Mouse (Mus musculus) forebrain, embryonic 11.5 days (tissue): ENCODE data around the gene Olfr543. TPM values are rescaled to one million over a fixed set of nuclear protein-coding genes. Genes with fewer than 3 reads are reported as not detected.

Experiments
- ATAC-seq: fragments of 200-750 bp; cut with Nextera tagmentation; replicated peaks from 2 replicates; pipeline ENCODE4 v1.8.0; 2017; ENCODE audit warnings: moderate TSS enrichment; ENCODE audit not compliant: low FRiP score
- DNase-seq: peaks from one replicate; pipeline ENCODE4 v3.0.0-alpha.2; 2017; ENCODE audit warnings: low spot score
- H3K27ac ChIP-seq: fragments of 300-500 bp; sonication (generic); 2 replicates; pipeline ENCODE4 v1.5.1; 2014; ENCODE audit warnings: low read depth, low read length
- H3K27me3 ChIP-seq: fragments of 300-500 bp; sonication (generic); 2 replicates; pipeline ENCODE4 v1.6.1; 2014; ENCODE audit warnings: mild to moderate bottlenecking, low read length, mixed read lengths; ENCODE audit not compliant: control insufficient read depth, insufficient read depth
- H3K36me3 ChIP-seq: fragments of 300-500 bp; sonication (generic); 2 replicates; pipeline ENCODE4 v1.6.1; 2014; ENCODE audit warnings: mild to moderate bottlenecking, low read length, moderate library complexity, mixed read lengths; ENCODE audit not compliant: control insufficient read depth, insufficient read depth
- H3K4me1 ChIP-seq: fragments of 300-500 bp; sonication (generic); replicated peaks from 2 replicates; pipeline ENCODE4 v1.6.1; 2014; ENCODE audit warnings: low read length, mixed read lengths; ENCODE audit not compliant: control insufficient read depth, insufficient read depth
- H3K4me2 ChIP-seq: fragments of 300-500 bp; sonication (generic); 2 replicates; pipeline ENCODE4 v1.6.1; 2014; ENCODE audit warnings: low read depth, mild to moderate bottlenecking, low read length, moderate library complexity, mixed read lengths; ENCODE audit not compliant: severe bottlenecking
- H3K4me3 ChIP-seq: fragments of 300-500 bp; sonication (generic); 2 replicates; pipeline ENCODE4 v1.5.1; 2014; ENCODE audit warnings: low read depth, low read length
- H3K9ac ChIP-seq: fragments of 300-500 bp; sonication (generic); 2 replicates; pipeline ENCODE4 v1.6.1; 2014; ENCODE audit warnings: low read length
- H3K9me3 ChIP-seq: fragments of 300-500 bp; sonication (generic); 2 replicates; pipeline ENCODE4 v1.6.1; 2016; ENCODE audit warnings: low read length, mixed read lengths; ENCODE audit not compliant: control insufficient read depth
- WGBS: fragments of 180-500 bp; shearing (Covaris S2); extraction: QIAGEN DNeasy Blood & Tissue Kit; methylation state at CpG from one replicate; pipeline ENCODE4 v1.1.7; 2014; 5-methylcytosine and 5-hydroxymethylcytosine counted together
- polyA plus RNA-seq: library from polyadenylated mRNA; unstranded; fragments of >200 nt; fragmentation: Nextera tagmentation; extraction: Ambion mirVana; gene quantifications from 2 replicates; pipeline ENCODE4 v1.2.1, GENCODE M21; 2014

Olfr543 gene
- polyA plus RNA-seq: 1.0 and 1.5 TPM in 2 replicates

DNA sequence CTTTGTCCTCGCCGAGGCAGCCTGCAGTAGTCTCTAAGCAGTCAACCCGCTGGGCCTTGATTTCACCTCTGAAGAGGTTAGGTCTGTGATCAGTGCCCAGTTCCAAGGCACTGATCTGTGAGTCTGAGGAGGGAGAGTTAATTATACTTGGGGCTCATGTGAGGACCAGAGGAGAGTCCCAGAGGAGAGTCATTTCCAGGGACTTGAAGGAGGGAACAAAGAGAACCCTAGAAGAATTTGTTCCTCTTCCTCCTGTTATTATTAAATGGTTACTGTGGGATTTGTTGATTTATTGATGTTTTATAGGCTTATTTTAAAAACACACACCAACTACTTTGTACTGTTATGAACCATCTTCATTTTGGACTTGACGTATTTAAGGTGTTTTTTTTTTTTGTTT lies at the start of gene Olfr543:
TSS of gene Olfr543 (minus strand) at position 101 of the 400 bp plus-strand sequence.
- H3K9ac ChIP-seq: no peak within 1 kb of the TSS
- H3K4me2 ChIP-seq: no peak within 1 kb of the TSS
- H3K36me3 ChIP-seq: no peaks in the 10 kb centered on the region
- H3K9me3 ChIP-seq: no peaks in the 10 kb centered on the region
- no peaks in the 10 kb centered on the region for H3K4me1 ChIP-seq
- WGBS: 94% methylated on average over 4 of the region's 4 CpGs
- no peaks in the 10 kb centered on the region for H3K27me3 ChIP-seq
- no peak within 1 kb of the TSS for H3K4me3 ChIP-seq
- ATAC-seq: no peak
- no peak for DNase-seq
- no peak within 1 kb of the TSS for H3K27ac ChIP-seq

DNA sequence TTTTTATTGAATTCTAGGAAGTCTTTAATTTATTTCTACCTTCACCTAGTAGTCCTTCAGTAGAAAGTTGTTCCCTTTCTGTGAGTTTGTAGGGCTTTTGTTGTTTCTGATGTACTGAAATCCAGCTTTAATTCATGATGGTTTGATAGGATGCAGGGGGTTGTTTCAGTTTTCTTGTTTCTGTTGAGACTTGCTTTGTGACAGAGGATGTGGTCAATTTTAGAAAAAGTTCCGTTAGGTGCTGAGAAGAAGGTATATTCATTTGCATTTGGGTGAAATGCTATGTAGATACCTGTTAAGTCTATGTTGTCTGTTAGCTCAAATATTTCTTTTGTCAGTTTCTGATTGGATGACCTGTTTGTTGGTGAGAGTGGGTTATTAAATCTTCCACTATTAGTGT lies 47.6 kb upstream of the Olfr543 start:
- Histone ChIP-seq H3K27ac (no peak overlapping the region), H3K4me2 (no peak overlapping the region), H3K4me3 (no peak overlapping the region), H3K9me3 (no peaks in the 10 kb centered on the region), H3K36me3 (no peaks in the 10 kb centered on the region), H3K9ac (no peak overlapping the region), H3K27me3 (no peaks in the 10 kb centered on the region), H3K4me1 (no peaks in the 10 kb centered on the region)
- DNase-seq (no peak), ATAC-seq (no peak)
- WGBS: 77% methylated on average over 1 of the region's 1 CpGs

DNA sequence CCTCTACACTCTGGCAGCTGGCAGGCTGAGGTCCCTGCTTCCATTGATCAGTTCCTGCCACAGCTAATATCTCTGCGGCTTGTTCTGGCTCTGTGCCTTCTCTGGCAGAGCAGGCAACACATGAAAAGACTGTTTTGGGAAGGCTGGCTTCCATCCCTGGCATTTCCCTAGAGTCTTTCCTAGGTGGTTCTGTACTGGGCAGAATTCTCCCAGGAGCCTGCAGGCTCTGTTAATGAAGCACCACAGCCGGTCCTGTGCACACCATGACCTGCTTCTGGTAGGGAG lies 35.5 kb upstream of the Olfr543 start:
- WGBS: 90% methylated on average over 2 of the region's 2 CpGs
- no peak for DNase-seq
- H3K36me3 ChIP-seq: no peaks in the 10 kb centered on the region

DNA sequence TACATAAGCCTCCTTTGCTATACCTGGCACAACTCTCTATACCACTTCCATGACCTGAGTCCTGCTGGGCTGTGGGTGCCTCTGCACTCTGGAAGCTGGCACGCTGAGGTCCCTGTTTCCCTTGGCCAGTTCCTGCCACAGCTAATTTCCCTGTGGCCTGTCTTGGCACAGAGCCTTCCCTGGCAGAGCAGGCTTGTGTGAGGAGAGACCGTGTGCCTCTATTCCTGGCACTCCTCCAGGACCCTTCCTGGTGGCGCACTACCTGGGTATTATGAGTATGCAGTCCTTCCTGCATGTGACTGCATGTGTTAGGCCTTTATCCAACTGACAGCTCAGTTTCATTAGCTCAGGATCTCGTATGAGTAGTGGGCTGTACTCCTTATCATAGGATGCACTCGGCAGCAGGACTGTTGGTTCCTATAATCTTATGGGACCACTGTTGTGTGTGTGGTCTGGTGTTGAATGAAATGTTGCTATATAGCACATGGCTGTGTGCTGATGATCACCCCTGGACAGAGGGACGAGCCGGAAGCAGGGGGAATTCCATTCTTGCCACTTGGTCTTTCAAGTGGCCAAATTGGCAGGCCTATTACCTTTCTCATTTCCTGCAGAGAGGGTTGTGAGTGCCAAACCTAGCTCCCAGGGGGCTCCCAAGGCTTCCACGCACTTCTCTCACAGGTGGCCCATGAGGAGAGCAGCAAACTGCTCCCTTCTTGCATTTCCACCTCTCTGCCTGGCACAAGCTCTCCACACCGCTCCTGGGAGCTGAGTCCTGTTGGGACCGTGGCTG lies 35.0 kb upstream of the Olfr543 start:
- no peaks in the 10 kb centered on the region for H3K9me3 ChIP-seq
- no peak overlapping the region for H3K9ac ChIP-seq
- no peak for ATAC-seq
- DNase-seq: no peak
- no peak overlapping the region for H3K27ac ChIP-seq
- no peaks in the 10 kb centered on the region for H3K4me1 ChIP-seq
- H3K36me3 ChIP-seq: no peaks in the 10 kb centered on the region
- 89% methylated on average over 10 of the region's 10 CpGs for WGBS
- H3K4me2 ChIP-seq: no peak overlapping the region
- H3K4me3 ChIP-seq: no peak overlapping the region
- H3K27me3 ChIP-seq: peaks cover 4% of the 10 kb centered on the region; the same call in 1 of the 2 replicates

More for the DNA sequence above, 35.5 kb upstream of the Olfr543 start:
- no peak for ATAC-seq
- H3K9me3 ChIP-seq: no peaks in the 10 kb centered on the region
- H3K27me3 ChIP-seq: peaks cover 4% of the 10 kb centered on the region; the same call in 1 of the 2 replicates
- no peaks in the 10 kb centered on the region for H3K4me1 ChIP-seq
- no peak overlapping the region for H3K27ac ChIP-seq
- no peak overlapping the region for H3K4me3 ChIP-seq
- no peak overlapping the region for H3K9ac ChIP-seq
- H3K4me2 ChIP-seq: no peak overlapping the region

DNA sequence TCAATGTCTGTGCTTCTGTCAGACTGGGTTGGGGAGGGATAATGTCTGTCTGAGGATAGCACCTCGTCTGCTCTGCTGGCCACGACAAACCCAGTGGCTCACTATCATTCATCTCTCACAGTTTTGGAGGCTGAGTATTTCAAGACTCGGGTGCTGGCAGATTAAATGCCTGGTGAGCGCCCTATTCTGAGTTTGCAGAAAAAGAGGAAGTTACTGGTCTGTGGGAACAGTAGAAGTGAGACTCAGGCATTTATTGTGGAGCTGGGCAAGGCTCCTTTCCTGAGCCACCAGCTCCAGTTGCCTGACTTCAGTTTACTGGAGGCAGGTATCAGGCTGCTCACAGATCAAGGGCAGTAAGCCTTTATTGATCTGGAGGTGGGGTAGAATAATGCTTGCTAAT lies 32.7 kb upstream of the Olfr543 start:
- Histone ChIP-seq H3K4me1 (no peaks in the 10 kb centered on the region), H3K27me3 (peaks cover 4% of the 10 kb centered on the region; the same call in 1 of the 2 replicates), H3K9ac (no peak overlapping the region), H3K4me3 (no peak overlapping the region), H3K36me3 (no peaks in the 10 kb centered on the region), H3K4me2 (no peak overlapping the region), H3K9me3 (no peaks in the 10 kb centered on the region), H3K27ac (no peak overlapping the region)
- DNase-seq (no peak), ATAC-seq (no peak)
- WGBS: 81% methylated on average over 4 of the region's 4 CpGs

DNA sequence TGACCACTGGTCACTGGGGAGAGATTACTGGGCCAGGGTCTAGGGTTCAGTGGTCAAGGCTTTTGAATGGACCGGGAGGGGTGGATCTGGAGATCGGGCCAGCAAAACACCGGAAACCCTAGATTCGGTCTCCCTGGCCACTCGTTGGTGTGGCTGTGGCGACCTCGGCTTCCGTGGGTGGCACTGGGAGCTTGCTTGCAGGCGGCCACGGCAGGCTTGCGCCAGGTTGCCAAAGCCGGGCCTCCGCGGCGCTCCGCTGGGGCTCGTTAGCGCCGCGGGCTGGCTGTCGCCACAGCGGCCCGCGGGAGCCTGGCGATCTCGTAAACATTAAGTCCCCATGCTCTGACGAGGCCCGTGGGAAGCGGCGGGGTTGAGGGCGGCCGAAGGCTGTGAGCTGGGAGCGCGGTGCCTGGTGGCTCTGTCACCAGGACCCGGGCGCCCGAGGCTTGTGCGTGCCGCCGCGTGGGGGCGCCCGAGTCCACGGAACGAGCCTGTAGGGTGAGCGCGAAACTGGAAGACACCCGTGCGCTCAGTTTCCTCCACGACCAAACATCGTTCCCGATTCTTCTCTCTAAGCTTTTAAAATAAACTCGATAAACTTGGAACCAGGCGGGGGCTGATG lies 31.4 kb upstream of the Olfr543 start:
- peak; percentile 96 for ATAC-seq
- under 1% methylated on average over 54 of the region's 54 CpGs for WGBS
- H3K27ac ChIP-seq: no peak overlapping the region

DNA sequence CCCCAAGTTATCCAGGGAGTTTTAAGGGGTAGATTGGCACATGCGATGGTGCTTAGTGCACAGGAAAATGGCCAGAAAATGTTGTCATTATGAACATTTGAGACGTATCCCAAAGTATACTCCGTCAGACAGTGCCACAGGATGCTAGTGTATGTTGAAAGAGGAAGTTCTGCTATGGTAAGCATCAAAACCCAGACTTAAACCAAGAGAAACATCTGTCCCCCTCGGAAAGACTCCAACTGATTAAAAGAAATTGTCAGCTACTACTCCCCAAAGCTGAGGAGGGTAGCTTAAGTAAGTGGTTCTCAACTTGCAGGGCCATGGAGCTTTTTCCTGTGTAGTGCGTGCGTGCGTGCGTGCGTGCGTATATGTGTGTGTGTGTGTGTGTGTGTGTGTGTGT lies 30.4 kb upstream of the Olfr543 start:
- H3K4me3 ChIP-seq: no peak overlapping the region
- 91% methylated on average over 10 of the region's 10 CpGs for WGBS
- no peak overlapping the region for H3K4me2 ChIP-seq
- ATAC-seq (no peak), DNase-seq (no peak)
- H3K27me3 ChIP-seq: peaks cover 4% of the 10 kb centered on the region; the same call in 1 of the 2 replicates
- no peaks in the 10 kb centered on the region for H3K9me3 ChIP-seq
- no peaks in the 10 kb centered on the region for H3K36me3 ChIP-seq
- H3K27ac ChIP-seq: no peak overlapping the region
- H3K4me1 ChIP-seq: no peaks in the 10 kb centered on the region
- H3K9ac ChIP-seq: no peak overlapping the region

More for the DNA sequence above, 31.4 kb upstream of the Olfr543 start:
- Histone ChIP-seq H3K9ac (peak overlapping the region; percentile 69), H3K9me3 (no peaks in the 10 kb centered on the region), H3K4me2 (peak overlapping the region; percentile 87), H3K27me3 (peaks cover 4% of the 10 kb centered on the region; the same call in 1 of the 2 replicates), H3K4me3 (peak overlapping the region; percentile 46), H3K36me3 (no peaks in the 10 kb centered on the region), H3K4me1 (no peaks in the 10 kb centered on the region)
- peak; percentile 93 for DNase-seq

DNA sequence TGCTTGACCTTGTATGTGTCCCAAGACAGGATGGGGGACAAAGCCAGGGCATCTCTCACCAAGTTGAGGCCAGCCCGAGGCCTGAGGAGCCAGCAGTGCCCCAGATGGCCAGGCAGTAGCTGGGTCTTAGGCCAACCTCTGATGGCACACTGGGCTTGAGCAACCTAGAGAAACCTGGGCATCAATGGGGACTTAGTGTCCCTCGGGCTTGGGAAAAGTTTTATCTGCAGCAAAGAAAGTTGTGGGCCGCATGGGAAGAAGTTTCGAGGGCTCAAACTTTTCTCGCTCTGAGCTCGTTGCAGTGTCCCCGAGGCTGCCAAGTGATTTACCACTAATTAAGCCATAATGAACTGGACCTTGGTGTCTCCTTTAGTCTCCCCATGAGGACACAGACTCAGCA lies 28.2 kb upstream of the Olfr543 start:
- H3K9me3 ChIP-seq: no peaks in the 10 kb centered on the region
- H3K4me3 ChIP-seq: no peak overlapping the region
- WGBS: 69% methylated on average over 7 of the region's 7 CpGs
- ATAC-seq: no peak
- no peak overlapping the region for H3K4me2 ChIP-seq
- H3K4me1 ChIP-seq: no peaks in the 10 kb centered on the region
- H3K9ac ChIP-seq: no peak overlapping the region
- H3K27me3 ChIP-seq: peaks cover 4% of the 10 kb centered on the region; the same call in 1 of the 2 replicates
- no peak overlapping the region for H3K27ac ChIP-seq
- no peaks in the 10 kb centered on the region for H3K36me3 ChIP-seq
- DNase-seq: no peak
